Mouse (Mus musculus): ENCODE measurements around the gene Methig1. TPM values are rescaled to one million over a fixed set of nuclear protein-coding genes. Genes with fewer than 3 reads are reported as not detected.
"Not testable (repeated sequence)": the region's sequence is repeated elsewhere in the genome, so short reads cannot be mapped to it uniquely, and the experiment has no call there.

Methig1 gene
- not detected for total RNA-seq (2021)
- long read RNA-seq, experiment 1 = 0 reads
- long read RNA-seq, experiment 2 = 0 reads

- DNase-seq (ENCODE audit: low spot score) = no peak
These were observed at the start of gene Methig1, which contains the start of gene Mettl7a2 for GRCm38 (mm10) chr15:100352711-100353250. Gene Methig1 (plus strand): TSS chr15:100353149. Gene Mettl7a2 (plus strand): TSS chr15:100353200.

- no peak for DNase-seq (ENCODE audit: low spot score)
These were observed 49.4 kb upstream of the Methig1 start for GRCm38 (mm10) chr15:100303428-100304018.

GRCm38 (mm10) chr15:100304019-100304991 lies 48.6 kb upstream of the Methig1 start, which contains the start of gene Mettl7a1:
Gene Mettl7a1 (plus strand): TSS chr15:100304140.
- peak; percentile 87 for DNase-seq (ENCODE audit: low spot score)

- DNase-seq (ENCODE audit: low spot score) = no peak
These were observed 46.7 kb upstream of the Methig1 start for GRCm38 (mm10) chr15:100306201-100306600.

GRCm38 (mm10) chr15:100307438-100308096 lies 45.4 kb upstream of the Methig1 start:
- DNase-seq (ENCODE audit: low spot score) = peak; percentile 48

GRCm38 (mm10) chr15:100312346-100312745 lies 40.6 kb upstream of the Methig1 start:
- DNase-seq (ENCODE audit: low spot score) = no peak

- no peak for DNase-seq (ENCODE audit: low spot score)
These were observed 38.4 kb upstream of the Methig1 start for GRCm38 (mm10) chr15:100314448-100315145.

- peak; percentile 26 for DNase-seq (ENCODE audit: low spot score)
These were observed 34.8 kb upstream of the Methig1 start for GRCm38 (mm10) chr15:100318014-100318671.

GRCm38 (mm10) chr15:100319884-100320283 lies 33.1 kb upstream of the Methig1 start:
- no peak for DNase-seq (ENCODE audit: low spot score)

GRCm38 (mm10) chr15:100320295-100320905 lies 32.5 kb upstream of the Methig1 start:
- DNase-seq (ENCODE audit: low spot score) = no peak

- DNase-seq (ENCODE audit: low spot score) = peak; percentile 51
These were observed 31.8 kb upstream of the Methig1 start for GRCm38 (mm10) chr15:100321134-100321533.

GRCm38 (mm10) chr15:100324021-100324591 lies 28.8 kb upstream of the Methig1 start:
- DNase-seq (ENCODE audit: low spot score) = no peak

GRCm38 (mm10) chr15:100325235-100325634 lies 27.7 kb upstream of the Methig1 start:
- no peak for DNase-seq (ENCODE audit: low spot score)

GRCm38 (mm10) chr15:100328089-100328488 lies 24.9 kb upstream of the Methig1 start:
- DNase-seq (ENCODE audit: low spot score) = not testable (repeated sequence)

GRCm38 (mm10) chr15:100329336-100329735 lies 23.6 kb upstream of the Methig1 start:
- not testable (repeated sequence) for DNase-seq (ENCODE audit: low spot score)

- no peak for DNase-seq (ENCODE audit: low spot score)
These were observed 22.2 kb upstream of the Methig1 start for GRCm38 (mm10) chr15:100330739-100331138.

GRCm38 (mm10) chr15:100332077-100332961 lies 20.6 kb upstream of the Methig1 start:
- DNase-seq (ENCODE audit: low spot score) = not testable (repeated sequence)

- DNase-seq (ENCODE audit: low spot score) = no peak
These were observed 18.3 kb upstream of the Methig1 start, which contains the start of gene Mettl7a3 for GRCm38 (mm10) chr15:100334629-100335028. Gene Mettl7a3 (plus strand): TSS chr15:100334929.

All from gastrocnemius, adult 18-20 months (tissue).